Mouse (Mus musculus): ENCODE data around the gene Hinfp. TPM values are rescaled to one million over a fixed set of nuclear protein-coding genes. Genes with fewer than 3 reads are reported as not detected.
"Not testable (repeated sequence)": the region's sequence is repeated elsewhere in the genome, so short reads cannot be mapped to it uniquely, and the experiment has no call there.

The Hinfp gene
- total RNA-seq, 1 experiment from 2014 or later: 22.9 TPM

DNA sequence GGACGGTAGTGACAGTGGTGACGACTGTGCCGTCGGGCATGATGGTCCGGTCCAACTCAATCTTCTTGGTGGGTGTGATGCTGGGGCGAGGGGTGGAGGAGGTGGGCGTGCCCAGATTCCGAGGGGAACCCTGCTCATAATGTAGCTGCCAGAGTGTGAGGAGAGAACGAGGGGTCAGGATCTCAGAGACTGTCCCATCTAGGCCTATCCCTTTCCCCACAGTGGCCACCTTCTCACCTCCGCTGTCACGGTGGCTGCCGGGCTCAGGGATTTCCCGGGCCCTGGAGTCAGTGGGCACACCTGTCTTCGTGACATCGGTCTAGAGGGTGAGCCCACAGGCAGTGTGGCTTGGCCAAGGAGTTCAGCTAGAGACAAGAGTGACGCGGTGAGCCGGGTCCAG lies 9.4 kb upstream of the Hinfp start:
- ATAC-seq (replicated peaks; ENCODE audit: insufficient number of reproducible peaks, low FRiP score, low TSS enrichment, poor library complexity, severe bottlenecking): no peak

DNA sequence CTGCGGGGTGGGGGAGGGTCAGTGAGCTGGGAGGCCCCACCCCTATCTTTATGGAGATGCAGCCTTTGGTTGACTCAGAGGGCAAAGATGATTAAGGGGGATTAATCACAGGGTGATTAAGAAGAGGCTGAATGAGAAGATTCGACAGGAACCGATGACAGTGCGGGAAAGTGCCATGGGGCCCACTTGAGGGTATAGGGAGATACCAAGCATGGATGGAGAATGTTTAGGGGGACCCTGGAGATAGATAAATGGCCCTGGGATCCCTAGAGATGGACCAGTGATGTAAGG lies 8.7 kb upstream of the Hinfp start:
- no peak for ATAC-seq (replicated peaks; ENCODE audit: insufficient number of reproducible peaks, low FRiP score, low TSS enrichment, poor library complexity, severe bottlenecking)

DNA sequence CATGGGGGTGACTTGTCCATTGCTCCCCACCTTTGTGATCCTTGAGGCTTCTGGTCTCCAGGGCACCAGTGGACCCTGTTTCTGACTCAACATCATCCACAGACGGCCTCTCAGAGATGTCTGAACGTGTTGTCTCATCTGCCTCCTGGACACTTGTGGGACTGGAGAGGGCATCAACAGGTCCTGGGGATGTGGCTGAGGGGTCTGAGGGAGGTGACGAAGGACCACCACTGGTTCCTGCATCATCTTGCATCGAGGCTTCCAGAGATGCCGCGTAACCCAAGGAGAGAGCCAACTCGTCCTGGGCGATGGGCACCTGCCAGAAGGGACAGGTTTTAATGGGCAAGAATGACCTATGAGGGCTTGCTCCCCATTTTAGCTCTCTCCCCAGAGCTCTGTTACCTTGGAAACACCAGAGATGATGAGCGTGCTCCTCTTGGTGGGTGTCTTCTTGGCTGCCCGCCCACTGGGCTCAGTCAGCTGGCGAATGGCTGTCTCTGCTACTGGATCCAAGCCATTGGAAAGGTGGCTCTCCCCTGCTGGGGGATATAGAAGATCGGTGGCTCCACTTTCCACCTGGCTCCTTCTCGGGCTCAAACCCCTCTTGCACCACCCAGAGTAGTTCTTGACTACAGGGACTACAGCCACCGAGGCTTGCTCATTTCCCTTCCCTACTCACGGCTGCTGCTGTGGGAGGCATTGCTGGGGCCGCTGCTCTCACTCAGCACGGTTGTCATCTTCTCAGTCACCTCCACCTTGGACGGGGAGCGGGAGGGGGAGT lies 8.2 kb upstream of the Hinfp start:
- ATAC-seq (replicated peaks; ENCODE audit: insufficient number of reproducible peaks, low FRiP score, low TSS enrichment, poor library complexity, severe bottlenecking): no peak

DNA sequence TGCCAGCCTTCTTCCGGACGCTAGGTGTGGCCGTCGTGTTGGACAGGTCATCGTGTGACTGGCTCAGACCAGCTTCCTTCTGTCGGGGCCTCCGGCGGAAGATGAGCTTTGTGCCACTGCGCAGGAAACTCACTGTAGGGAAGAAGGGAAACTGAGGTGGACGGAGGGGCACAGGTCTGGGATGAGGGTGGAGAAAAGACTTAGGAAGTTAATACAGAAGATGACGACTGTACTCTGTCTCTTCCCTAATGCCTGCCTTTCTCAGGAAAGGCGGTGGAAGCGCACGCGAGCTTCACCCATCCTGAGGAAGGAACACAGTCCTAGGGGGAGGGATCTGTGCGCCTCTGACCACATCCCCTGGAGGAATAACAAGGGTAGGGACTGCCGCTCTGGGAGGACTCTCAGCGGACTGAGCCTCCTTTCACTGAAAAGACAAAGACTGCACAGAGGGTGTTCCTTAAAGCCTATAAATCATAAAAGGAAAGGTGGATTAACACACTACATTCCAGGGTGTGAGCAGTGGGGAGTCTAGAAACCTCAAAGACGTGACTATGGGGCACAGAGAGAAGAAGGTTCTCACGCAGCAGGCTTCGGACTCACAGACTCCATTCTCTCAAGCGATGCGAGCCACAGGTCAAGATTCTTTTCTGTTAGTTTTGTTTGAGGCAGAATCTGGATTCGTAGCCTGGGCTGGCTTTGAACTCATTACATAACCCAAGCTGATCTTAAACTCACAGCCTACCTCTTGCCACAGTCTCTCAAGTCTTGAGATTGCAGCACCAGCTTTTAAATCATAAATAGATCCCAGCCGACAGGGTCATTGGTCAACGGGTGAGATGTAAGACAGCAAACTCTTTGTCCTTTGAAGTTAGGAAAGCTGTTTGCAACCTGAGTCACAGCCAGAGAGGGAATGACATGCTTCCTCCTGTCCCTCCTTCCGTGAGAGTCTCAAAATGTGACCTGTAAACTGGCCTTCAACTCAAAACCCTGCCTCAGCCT lies 6.0 kb upstream of the Hinfp start:
- no peak for ATAC-seq (replicated peaks; ENCODE audit: insufficient number of reproducible peaks, low FRiP score, low TSS enrichment, poor library complexity, severe bottlenecking)

DNA sequence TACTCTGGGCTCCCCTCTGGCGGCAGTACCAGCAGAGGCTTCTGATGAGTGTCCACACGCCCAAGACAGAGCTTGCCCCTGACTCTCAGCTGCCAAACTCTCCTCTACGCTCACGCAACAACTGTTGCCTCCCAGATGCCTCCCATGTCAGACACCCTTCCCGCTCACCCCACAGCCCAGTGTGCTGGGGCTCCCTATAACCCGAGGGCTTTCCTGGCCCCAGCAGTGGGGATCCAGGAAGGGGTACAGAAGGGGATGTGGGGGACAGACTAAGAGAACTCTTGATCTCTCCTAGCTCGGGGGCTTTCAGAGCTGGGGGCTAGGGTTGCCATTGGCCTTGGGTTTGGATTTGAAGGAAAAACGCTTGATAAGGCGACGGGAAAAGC lies 5.3 kb upstream of the Hinfp start:
- no peak for ATAC-seq (replicated peaks; ENCODE audit: insufficient number of reproducible peaks, low FRiP score, low TSS enrichment, poor library complexity, severe bottlenecking)

DNA sequence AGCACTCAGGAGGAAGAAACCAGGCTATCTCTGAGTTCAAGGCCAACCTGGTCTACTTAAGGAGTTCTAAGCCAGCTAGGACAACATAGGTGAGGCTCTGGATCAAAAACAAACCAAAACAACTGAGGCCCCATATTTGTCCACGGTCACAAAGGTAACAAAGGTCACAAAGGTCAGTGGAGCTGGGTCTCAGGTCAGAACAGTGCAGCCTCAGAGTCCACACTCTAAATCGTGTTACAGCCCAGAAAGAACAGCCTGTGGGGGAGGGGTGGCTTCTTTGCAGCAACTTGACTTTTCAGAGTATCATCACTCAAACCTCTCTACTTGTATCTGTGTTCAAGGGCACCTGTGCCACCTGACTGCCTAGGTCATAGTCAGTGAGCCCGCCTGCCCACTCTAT lies 4.3 kb upstream of the Hinfp start:
- no peak for ATAC-seq (replicated peaks; ENCODE audit: insufficient number of reproducible peaks, low FRiP score, low TSS enrichment, poor library complexity, severe bottlenecking)

DNA sequence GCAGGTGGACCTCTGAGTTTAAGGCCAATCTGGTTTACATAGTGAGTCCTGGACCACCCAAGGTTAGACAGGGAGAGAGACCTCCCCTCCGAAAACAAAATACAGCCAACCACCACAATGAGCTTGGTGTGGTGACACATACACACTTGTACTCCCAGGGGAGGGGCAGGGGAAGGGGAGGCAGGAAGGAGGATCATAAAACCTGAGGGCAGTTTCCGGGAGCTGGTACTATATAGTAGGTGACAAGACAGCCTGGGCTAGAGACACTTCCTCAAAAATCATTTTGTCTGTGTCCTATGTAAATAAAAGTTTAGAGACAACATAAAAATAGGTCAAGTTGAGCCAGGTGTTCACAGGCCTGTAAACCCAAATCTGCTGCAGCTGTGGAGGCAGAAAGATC lies 1.8 kb upstream of the Hinfp start:
- ATAC-seq (replicated peaks; ENCODE audit: insufficient number of reproducible peaks, low FRiP score, low TSS enrichment, poor library complexity, severe bottlenecking): no peak

DNA sequence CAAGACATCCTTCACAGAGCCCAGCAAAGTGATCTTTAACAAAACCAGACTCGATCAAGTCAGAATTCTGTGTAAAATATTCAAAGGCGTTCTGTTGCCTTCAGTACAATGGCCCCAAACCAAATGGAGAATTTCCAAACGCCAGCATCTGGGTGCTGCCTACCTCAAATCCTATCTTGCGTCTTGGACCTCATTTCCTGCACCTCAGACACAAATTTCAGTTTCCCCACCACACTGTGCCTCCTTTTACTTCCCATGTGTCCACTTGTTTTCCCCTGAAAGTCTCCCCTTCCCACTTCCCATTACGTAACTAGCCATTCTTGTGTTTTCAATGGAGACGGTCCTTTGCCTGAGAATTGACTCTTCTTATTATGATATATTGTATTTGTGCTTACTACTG lies 1.1 kb upstream of the Hinfp start:
- ATAC-seq (replicated peaks; ENCODE audit: insufficient number of reproducible peaks, low FRiP score, low TSS enrichment, poor library complexity, severe bottlenecking): no peak

DNA sequence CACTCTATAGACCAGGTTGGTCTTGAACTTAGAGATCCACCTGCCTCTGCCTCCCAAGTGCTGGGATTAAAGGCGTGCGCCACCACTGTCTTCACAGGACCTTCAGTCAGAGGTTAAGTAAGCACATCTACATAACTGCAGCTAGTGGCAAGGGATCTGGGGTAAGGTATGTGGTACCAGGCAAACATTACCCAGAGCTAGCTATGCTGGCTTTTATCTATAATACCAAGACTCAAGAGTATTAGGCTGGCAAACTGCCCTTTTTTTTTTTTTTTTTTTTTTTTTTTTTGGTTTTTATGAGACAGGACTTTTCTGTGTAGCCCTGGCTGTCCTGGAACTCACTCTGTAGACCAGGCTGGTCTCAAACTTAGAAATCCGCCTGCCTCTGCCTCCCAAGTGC lies 5.5 kb downstream of the Hinfp start:
- not testable (repeated sequence) for ATAC-seq (replicated peaks; ENCODE audit: insufficient number of reproducible peaks, low FRiP score, low TSS enrichment, poor library complexity, severe bottlenecking)

DNA sequence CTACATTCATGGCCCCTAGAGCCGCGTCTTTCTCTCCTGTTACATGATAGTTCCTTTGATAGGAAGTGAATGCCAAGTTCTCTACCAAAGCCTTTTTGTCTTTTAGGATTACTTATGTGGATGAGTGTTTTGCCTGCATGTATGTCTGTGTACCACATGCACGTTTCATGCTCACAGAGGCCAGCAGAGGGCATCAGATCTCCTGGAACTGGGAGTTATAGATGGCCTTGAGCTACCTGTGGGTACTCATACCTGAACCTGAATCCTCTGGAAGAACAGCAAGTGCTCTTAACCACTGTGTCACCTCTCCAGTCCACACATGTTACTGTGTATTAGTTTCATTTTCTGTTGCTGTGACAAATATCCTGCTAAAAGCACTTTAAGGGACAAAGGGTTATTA lies 13.0 kb downstream of the Hinfp start:
- no peak for ATAC-seq (replicated peaks; ENCODE audit: insufficient number of reproducible peaks, low FRiP score, low TSS enrichment, poor library complexity, severe bottlenecking)

DNA sequence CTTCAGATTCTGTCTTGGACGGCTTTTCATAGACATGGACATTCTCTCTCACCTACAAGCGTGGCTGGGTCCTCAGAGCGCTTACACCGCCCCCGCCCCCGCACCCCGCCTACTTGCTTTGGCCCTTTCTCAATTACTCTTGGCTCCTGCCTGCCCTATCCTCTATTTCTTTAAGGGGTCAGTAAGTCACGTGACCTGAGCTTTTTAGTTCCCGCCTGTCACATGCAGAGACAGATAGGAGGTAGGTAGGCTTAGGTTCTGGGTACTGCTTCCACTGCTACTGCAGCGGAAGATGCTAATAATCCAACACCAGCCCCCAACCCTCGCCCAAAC lies 16.5 kb downstream of the Hinfp start:
- ATAC-seq (replicated peaks; ENCODE audit: insufficient number of reproducible peaks, low FRiP score, low TSS enrichment, poor library complexity, severe bottlenecking): no peak

DNA sequence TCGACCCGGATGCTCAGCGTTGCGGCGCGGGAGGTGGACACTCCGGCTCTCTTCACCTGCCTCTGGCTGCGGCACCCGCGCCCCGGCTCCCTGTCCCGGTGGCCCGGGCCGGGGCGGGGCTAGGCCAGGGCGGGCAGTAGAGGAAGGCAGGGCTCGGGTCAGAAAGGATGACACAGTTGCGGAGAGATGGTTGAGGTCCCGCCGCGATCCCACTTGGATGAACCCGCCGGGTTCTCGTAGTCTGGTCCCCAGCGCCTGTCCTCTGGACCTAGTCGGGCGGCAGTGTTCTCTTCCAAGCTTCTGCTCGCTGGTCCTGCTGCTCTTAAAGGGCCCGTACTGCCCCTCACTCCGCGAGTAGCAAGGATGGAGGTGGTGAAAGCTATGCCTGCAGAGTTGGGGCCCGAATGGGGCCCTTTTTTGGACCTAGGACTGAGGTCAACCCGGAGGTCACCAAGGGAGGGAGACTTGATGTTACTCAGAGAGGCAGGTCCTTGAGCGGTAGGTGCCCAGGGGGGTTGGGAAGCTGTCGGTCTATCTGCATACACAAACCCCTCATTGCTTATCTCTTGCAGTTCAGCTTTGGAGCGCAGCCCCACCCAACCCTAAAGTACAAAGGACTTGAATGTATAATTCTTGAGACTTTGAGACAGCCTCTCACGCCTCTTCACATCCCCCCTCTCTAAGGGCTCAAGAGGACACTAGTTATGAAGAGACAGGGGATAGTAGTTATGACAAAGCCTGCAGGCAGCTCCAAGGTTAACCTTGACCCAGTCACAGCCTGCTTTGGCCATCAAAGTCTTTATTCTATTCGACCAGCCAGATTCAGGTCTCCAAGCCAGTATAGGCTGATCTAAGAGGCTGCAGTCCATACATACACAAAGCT lies 17.2 kb downstream of the Hinfp start, which contains the start of gene Abcg4:
Abcg4 (minus strand) TSS at position 540 of the 883 bp plus-strand sequence.
- ATAC-seq (replicated peaks; ENCODE audit: insufficient number of reproducible peaks, low FRiP score, low TSS enrichment, poor library complexity, severe bottlenecking): no peak

DNA sequence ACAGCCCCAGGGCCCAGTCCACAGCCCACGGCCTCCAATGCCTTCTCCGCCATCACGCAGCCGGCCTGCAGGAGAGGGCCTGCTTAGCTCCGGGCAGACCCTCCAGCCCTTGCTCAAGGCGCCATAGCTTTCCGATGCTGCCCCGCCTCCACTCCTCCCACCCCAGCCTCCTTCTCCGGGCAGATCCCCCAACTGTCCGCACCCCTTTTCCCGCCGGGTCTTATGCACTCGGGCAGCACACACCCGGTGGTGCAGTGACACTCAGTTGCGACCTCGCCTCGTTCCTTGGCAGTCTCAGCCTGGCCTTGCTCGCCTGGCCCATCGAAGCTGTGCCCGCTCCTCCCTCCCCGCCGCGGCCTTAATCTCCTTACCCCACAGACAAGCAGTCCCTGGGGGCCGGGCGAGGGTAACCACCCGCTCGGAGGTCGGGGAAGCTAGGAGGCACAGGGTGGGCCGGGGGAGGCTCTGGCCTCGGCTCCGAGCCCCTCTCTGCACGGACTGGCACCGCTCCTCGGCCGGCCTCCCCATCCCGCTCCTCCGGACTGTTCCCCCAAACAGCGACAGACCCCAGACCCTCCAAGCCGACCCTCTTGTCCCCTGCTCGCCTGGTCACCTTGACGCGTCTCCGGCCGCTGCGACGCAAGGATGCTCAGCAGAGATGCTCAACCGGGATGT lies 17.9 kb downstream of the Hinfp start:
- no peak for ATAC-seq (replicated peaks; ENCODE audit: insufficient number of reproducible peaks, low FRiP score, low TSS enrichment, poor library complexity, severe bottlenecking)

DNA sequence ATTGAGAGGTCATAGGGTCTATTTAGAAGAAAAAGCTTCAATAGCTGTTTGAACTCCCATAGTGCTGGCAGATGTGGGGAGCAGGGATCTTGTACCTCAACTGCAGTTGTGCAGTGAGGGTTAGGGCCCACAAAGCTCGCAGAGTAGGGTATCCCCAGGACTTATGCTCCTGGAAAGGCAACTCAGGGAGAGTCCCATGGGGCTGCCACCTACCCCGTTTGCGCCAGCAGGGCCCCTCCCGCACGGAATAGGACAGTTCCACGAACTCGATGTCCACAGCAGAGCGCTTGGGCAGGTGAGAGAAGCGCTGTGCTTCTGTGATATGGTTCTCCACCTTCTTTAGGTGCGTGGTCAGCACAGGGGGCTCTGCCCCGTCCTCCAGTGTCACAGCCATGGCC lies 18.5 kb downstream of the Hinfp start:
- ATAC-seq (replicated peaks; ENCODE audit: insufficient number of reproducible peaks, low FRiP score, low TSS enrichment, poor library complexity, severe bottlenecking): no peak

DNA sequence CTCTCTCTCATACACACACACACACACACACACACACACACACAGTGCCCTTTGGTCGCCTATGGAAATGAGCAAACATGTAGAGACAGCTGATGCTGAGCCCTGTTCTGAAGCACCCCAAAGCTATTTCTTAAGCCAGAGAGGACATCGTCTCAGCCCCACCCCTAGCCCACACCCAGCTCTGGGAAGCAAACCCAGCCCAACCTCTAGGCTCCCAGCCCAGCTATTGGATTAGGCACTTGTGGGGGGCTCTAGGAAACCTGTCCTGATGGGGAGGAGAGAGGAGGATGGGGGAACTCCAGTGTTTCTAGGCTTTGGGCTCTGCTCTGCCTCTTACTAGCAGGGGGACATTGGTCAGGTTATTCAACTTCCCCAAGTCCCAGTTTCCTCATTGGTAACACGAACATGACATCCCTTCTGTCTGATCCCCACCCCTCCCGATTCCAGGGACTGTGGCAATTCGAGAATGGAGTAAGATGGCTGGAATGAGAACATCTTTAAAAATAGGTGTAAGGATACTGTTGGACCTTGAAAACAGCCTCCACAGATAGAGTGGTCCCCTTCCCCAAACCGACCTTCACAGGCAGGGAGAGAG lies 19.1 kb downstream of the Hinfp start:
- no peak for ATAC-seq (replicated peaks; ENCODE audit: insufficient number of reproducible peaks, low FRiP score, low TSS enrichment, poor library complexity, severe bottlenecking)

DNA sequence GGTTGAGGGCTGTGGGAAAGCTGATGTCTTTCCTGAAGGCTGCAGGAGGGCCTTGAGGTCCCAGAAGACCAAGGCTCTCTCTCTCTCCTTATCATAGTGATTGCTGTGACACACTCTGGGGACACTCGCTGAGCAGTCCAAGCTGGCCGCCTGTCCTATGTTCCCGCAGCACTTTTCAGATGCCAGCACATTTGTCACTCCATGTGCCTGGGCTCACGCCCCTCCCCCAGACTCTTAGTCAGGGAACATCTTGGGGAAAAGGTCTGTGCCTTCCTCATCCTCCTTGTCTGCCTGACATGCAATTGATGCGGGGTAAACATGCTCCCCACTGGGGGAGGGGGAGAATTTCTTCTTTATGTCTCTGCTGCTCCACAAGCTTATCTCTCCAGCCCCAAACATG lies 22.3 kb downstream of the Hinfp start:
- ATAC-seq (replicated peaks; ENCODE audit: insufficient number of reproducible peaks, low FRiP score, low TSS enrichment, poor library complexity, severe bottlenecking): no peak

DNA sequence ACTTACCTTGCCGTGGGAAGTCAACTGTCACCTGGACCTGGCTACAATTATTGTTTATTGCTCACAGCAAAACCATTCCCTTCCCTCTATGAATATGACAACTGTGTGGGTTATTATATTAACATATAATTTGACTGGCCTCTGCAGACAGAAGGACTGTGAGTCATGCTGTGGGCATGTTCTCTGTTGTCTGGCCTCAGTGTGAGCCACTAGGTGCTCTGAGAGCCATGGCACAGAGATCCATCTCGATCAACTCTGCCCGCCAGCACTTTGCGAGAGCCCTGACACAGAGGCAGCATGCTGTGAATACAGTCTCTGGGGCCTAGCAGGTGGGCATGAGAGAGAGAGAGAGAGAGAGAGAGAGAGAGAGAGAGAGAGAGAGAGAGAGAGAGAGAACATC lies 35.5 kb downstream of the Hinfp start:
- ATAC-seq (replicated peaks; ENCODE audit: insufficient number of reproducible peaks, low FRiP score, low TSS enrichment, poor library complexity, severe bottlenecking): no peak

DNA sequence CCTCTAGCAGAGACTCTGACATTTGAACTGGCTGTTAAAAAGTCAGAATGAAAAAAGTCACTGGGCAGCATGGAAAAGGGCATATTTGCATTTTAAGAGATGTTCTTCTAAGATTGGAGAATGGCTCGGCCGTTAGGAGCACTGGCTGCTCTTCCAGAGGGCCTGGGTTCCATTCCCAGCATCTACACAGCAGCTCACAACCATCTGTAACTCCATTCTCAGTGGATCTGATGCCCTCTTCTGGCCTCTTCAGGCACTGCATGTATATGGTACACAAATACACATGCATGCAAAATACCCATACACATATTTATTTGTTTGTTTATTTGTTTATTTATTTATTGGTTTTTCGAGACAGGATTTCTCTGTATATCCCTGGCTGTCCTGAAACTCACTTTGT lies 36.4 kb downstream of the Hinfp start:
- no peak for ATAC-seq (replicated peaks; ENCODE audit: insufficient number of reproducible peaks, low FRiP score, low TSS enrichment, poor library complexity, severe bottlenecking)
